Mouse (Mus musculus) spleen, postnatal 36 days (tissue): ENCODE measurements at regions not wholly inside any gene's neighbourhood (a gene's known extent, or its start where the extent isn't known, plus 50 kb on each side); places are given as distances from the start of the nearest gene placed in this dataset.

Experiments
- DNase-seq, 2 experiments: peaks; one replicate each; pipeline ENCODE4 v3.0.0; 2022; ENCODE audit warnings: low spot score in 2 of 2, mixed read lengths in 1 of 2

- no peak for DNase-seq
Observed at GRCm38 (mm10) chr1:163190841-163191240, 105.4 kb upstream of the Mroh9 start.

GRCm38 (mm10) chr1:163181851-163182250 lies 96.4 kb upstream of the Mroh9 start:
- DNase-seq, result no peak

GRCm38 (mm10) chr1:163177011-163177410 lies 91.5 kb upstream of the Mroh9 start:
- DNase-seq, result no peak

GRCm38 (mm10) chr1:163167051-163167450 lies 81.6 kb upstream of the Mroh9 start:
- peak in 1 of 2 experiments; percentile 1 for DNase-seq

- DNase-seq, result no peak
Observed at GRCm38 (mm10) chr1:163163636-163164035, 78.2 kb upstream of the Mroh9 start.

GRCm38 (mm10) chr1:163159911-163160310 lies 74.4 kb upstream of the Mroh9 start:
- no peak for DNase-seq

- no peak for DNase-seq
Observed at GRCm38 (mm10) chr1:163158491-163158890, 73.0 kb upstream of the Mroh9 start.

GRCm38 (mm10) chr1:163150203-163150855 lies 64.9 kb upstream of the Mroh9 start:
- peak; percentile 2 to 11 for DNase-seq

GRCm38 (mm10) chr1:163146641-163147040 lies 61.2 kb upstream of the Mroh9 start:
- no peak for DNase-seq

GRCm38 (mm10) chr1:163143113-163143512 lies 57.6 kb upstream of the Mroh9 start:
- DNase-seq, result no peak

GRCm38 (mm10) chr1:163141471-163141870 lies 56.0 kb upstream of the Mroh9 start:
- DNase-seq, result no peak

- no peak for DNase-seq
Observed at GRCm38 (mm10) chr1:163138179-163138578, 52.7 kb upstream of the Mroh9 start.
